Mouse (Mus musculus) midbrain, embryonic 13.5 days (tissue): ENCODE measurements at regions not wholly inside any gene's neighbourhood (a gene's known extent, or its start where the extent isn't known, plus 50 kb on each side); places are given as distances from the start of the nearest gene placed in this dataset.

Experiments
- ATAC-seq: fragments of 200-750 bp; cut with Nextera tagmentation; 2 replicates; pipeline ENCODE4 v1.8.0; 2017; ENCODE audit warnings: mild to moderate bottlenecking, moderate TSS enrichment, moderate library complexity
- H3K27ac ChIP-seq: fragments of 300-500 bp; sonication (generic); 2 replicates; pipeline ENCODE4 v1.5.1; 2015; ENCODE audit warnings: inconsistent platforms, mild to moderate bottlenecking, moderate library complexity
- H3K27me3 ChIP-seq: fragments of 300-500 bp; sonication (generic); 2 replicates; pipeline ENCODE4 v1.6.1; 2015; ENCODE audit warnings: mild to moderate bottlenecking, inconsistent platforms
- H3K36me3 ChIP-seq: fragments of 300-500 bp; sonication (generic); 2 replicates; pipeline ENCODE4 v1.6.1; 2015; ENCODE audit warnings: mild to moderate bottlenecking, inconsistent platforms
- H3K4me1 ChIP-seq: fragments of 300-500 bp; sonication (generic); replicated peaks from 2 replicates; pipeline ENCODE4 v1.6.1; 2015; ENCODE audit warnings: inconsistent platforms
- H3K4me2 ChIP-seq: fragments of 300-500 bp; sonication (generic); replicated peaks from 2 replicates; pipeline ENCODE4 v1.6.1; 2015; ENCODE audit warnings: moderate library complexity, mild to moderate bottlenecking, inconsistent platforms
- H3K4me3 ChIP-seq: fragments of 300-500 bp; sonication (generic); replicated peaks from 2 replicates; pipeline ENCODE4 v1.5.1; 2015; ENCODE audit warnings: mild to moderate bottlenecking, inconsistent platforms
- H3K9ac ChIP-seq: fragments of 300-500 bp; sonication (generic); replicated peaks from 2 replicates; pipeline ENCODE4 v1.6.1; 2015; ENCODE audit warnings: mild to moderate bottlenecking, inconsistent platforms
- H3K9me3 ChIP-seq: fragments of 300-500 bp; sonication (generic); 2 replicates; pipeline ENCODE4 v1.6.1; 2016; ENCODE audit warnings: mild to moderate bottlenecking, inconsistent platforms
- WGBS: fragments of 180-500 bp; shearing (Covaris S2); methylation state at CpG from one replicate; pipeline ENCODE4 v1.1.7; 2015; 5-methylcytosine and 5-hydroxymethylcytosine counted together

GRCm38 (mm10) chr8:92732229-92732628 lies 58.1 kb downstream of the Irx6 start:
- 92% methylated on average over 9 of the region's 9 CpGs for WGBS
- ATAC-seq = no peak
- Histone ChIP-seq H3K4me1 (0 out of 2 replicates have a peak, but pooled peaks cover 2% of the 10 kb centered on the region), H3K4me3 (no peak overlapping the region), H3K27ac (no peak overlapping the region), H3K9ac (no peak overlapping the region), H3K27me3 (peaks cover 37% of the 10 kb centered on the region), H3K36me3 (no peaks in the 10 kb centered on the region), H3K9me3 (no peaks in the 10 kb centered on the region), H3K4me2 (no peak overlapping the region)

DNA sequence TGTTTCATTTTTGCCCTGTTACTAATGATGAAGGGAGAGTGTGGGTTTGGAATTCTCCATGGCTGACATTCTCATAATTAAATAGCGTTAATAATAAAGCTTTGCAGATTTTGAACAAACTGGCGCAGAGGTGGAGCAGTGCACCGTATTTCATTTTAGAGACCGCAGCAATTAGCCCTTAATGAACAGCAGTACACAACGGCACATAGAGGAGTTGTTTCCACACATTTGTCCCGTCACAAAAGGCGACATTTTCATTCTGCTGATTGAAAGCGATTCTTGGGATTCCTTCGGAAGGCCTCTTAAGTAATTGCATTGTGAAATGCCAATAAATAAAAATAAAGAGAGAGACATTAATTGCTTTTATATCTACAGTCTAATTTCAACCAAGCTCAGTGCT lies 61.6 kb downstream of the Irx6 start:
- no peaks in the 10 kb centered on the region for H3K36me3 ChIP-seq
- 70% methylated on average over 9 of the region's 9 CpGs for WGBS
- H3K4me2 ChIP-seq = no peak overlapping the region
- H3K4me1 ChIP-seq = peaks cover 26% of the 10 kb centered on the region
- no peak for ATAC-seq
- H3K9me3 ChIP-seq = no peaks in the 10 kb centered on the region
- H3K9ac ChIP-seq = no peak overlapping the region
- peaks cover 33% of the 10 kb centered on the region for H3K27me3 ChIP-seq
- no peak overlapping the region for H3K27ac ChIP-seq
- no peak overlapping the region for H3K4me3 ChIP-seq

GRCm38 (mm10) chr8:92738080-92738479 lies 64.0 kb downstream of the Irx6 start:
- Histone ChIP-seq H3K4me1 (peaks cover 46% of the 10 kb centered on the region), H3K27me3 (peaks cover 46% of the 10 kb centered on the region), H3K36me3 (no peaks in the 10 kb centered on the region), H3K9ac (no peak overlapping the region), H3K27ac (no peak overlapping the region), H3K9me3 (no peaks in the 10 kb centered on the region), H3K4me2 (no peak overlapping the region), H3K4me3 (no peak overlapping the region)
- ATAC-seq = no peak
- 11% methylated on average over 1 of the region's 1 CpGs for WGBS

GRCm38 (mm10) chr8:92740286-92740808 lies 66.3 kb downstream of the Irx6 start:
- Histone ChIP-seq H3K9me3 (no peaks in the 10 kb centered on the region), H3K27me3 (peaks cover 35% of the 10 kb centered on the region), H3K9ac (no peak overlapping the region), H3K4me2 (no peak overlapping the region), H3K4me1 (peaks cover 57% of the 10 kb centered on the region), H3K27ac (no peak overlapping the region), H3K36me3 (no peaks in the 10 kb centered on the region), H3K4me3 (no peak overlapping the region)
- no peak; the same call in 1 of the 2 replicates for ATAC-seq
- WGBS = 33% methylated on average over 9 of the region's 9 CpGs

GRCm38 (mm10) chr8:92741836-92742235 lies 67.7 kb downstream of the Irx6 start:
- Histone ChIP-seq H3K27me3 (peaks cover 25% of the 10 kb centered on the region), H3K4me1 (peaks cover 55% of the 10 kb centered on the region), H3K27ac (peak overlapping the region; percentile 58), H3K9me3 (no peaks in the 10 kb centered on the region), H3K4me3 (no peak overlapping the region), H3K4me2 (no peak overlapping the region), H3K9ac (no peak overlapping the region), H3K36me3 (no peaks in the 10 kb centered on the region)
- 91% methylated on average over 3 of the region's 3 CpGs for WGBS
- ATAC-seq = no peak

- 6% methylated on average over 12 of the region's 12 CpGs for WGBS
- Histone ChIP-seq H3K27me3 (peaks cover 23% of the 10 kb centered on the region; the same call in 1 of the 2 replicates), H3K4me2 (peak overlapping the region; percentile 16; the same call in 1 of the 2 replicates), H3K9ac (no peak overlapping the region), H3K4me3 (no peak overlapping the region), H3K36me3 (no peaks in the 10 kb centered on the region), H3K27ac (peak overlapping the region; percentile 58), H3K9me3 (no peaks in the 10 kb centered on the region), H3K4me1 (peaks cover 58% of the 10 kb centered on the region)
- ATAC-seq = peak; percentile 62
These were observed 69.0 kb downstream of the Irx6 start for GRCm38 (mm10) chr8:92743108-92743507.

- peaks cover 17% of the 10 kb centered on the region for H3K27me3 ChIP-seq
- no peaks in the 10 kb centered on the region for H3K36me3 ChIP-seq
- no peak overlapping the region for H3K27ac ChIP-seq
- WGBS = 33% methylated on average over 7 of the region's 7 CpGs
- no peak overlapping the region for H3K4me2 ChIP-seq
- no peaks in the 10 kb centered on the region for H3K9me3 ChIP-seq
- H3K4me3 ChIP-seq = no peak overlapping the region
- peaks cover 36% of the 10 kb centered on the region for H3K4me1 ChIP-seq
- no peak overlapping the region for H3K9ac ChIP-seq
- no peak for ATAC-seq
These were observed 73.0 kb downstream of the Irx6 start for GRCm38 (mm10) chr8:92747086-92747485.

GRCm38 (mm10) chr8:92747951-92748350 lies 73.9 kb downstream of the Irx6 start:
- H3K9me3 ChIP-seq = no peaks in the 10 kb centered on the region
- no peaks in the 10 kb centered on the region for H3K36me3 ChIP-seq
- peaks cover 15% of the 10 kb centered on the region for H3K27me3 ChIP-seq
- 20% methylated on average over 6 of the region's 6 CpGs for WGBS
- peaks cover 28% of the 10 kb centered on the region for H3K4me1 ChIP-seq
- peak; percentile 32; the same call in 1 of the 2 replicates for ATAC-seq
- no peak overlapping the region for H3K4me3 ChIP-seq
- H3K4me2 ChIP-seq = peak overlapping the region; percentile 31
- no peak overlapping the region for H3K27ac ChIP-seq
- no peak overlapping the region for H3K9ac ChIP-seq

DNA sequence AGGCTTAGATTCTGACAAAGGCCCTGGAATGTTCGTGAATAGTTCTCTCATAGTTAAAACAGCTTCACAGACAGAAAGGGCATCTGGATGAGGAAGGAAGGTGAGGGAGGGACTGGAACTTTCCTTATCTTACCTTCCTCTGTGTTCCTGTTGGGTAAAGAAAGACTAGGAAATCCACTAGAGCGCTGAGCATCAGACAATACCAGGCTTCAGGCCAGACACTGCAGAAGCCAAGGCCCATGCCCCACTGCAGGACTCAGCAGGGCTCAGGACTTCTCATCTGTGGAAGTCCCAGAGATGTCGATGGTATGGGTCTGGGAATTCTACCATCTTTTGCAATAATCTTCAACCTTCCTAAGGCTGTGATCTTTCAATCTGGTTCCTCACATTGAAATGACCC lies 67.2 kb upstream of the Mmp2 start:
- H3K9ac ChIP-seq = no peak overlapping the region
- H3K4me2 ChIP-seq = no peak overlapping the region
- no peak overlapping the region for H3K27ac ChIP-seq
- peaks cover 11% of the 10 kb centered on the region for H3K4me1 ChIP-seq
- no peak for ATAC-seq
- 0 out of 2 replicates have a peak, but pooled peaks cover 3% of the 10 kb centered on the region for H3K27me3 ChIP-seq
- H3K36me3 ChIP-seq = no peaks in the 10 kb centered on the region
- WGBS = 85% methylated on average over 3 of the region's 3 CpGs
- no peak overlapping the region for H3K4me3 ChIP-seq
- peaks cover 4% of the 10 kb centered on the region; the same call in 1 of the 2 replicates for H3K9me3 ChIP-seq

- Histone ChIP-seq H3K9ac (no peak overlapping the region), H3K27ac (no peak overlapping the region), H3K27me3 (0 out of 2 replicates have a peak, but pooled peaks cover 3% of the 10 kb centered on the region), H3K9me3 (0 out of 2 replicates have a peak, but pooled peaks cover 4% of the 10 kb centered on the region), H3K36me3 (no peaks in the 10 kb centered on the region), H3K4me3 (no peak overlapping the region), H3K4me1 (peaks cover 11% of the 10 kb centered on the region), H3K4me2 (no peak overlapping the region)
- no peak for ATAC-seq
- WGBS = 96% methylated on average over 6 of the region's 6 CpGs
These were observed 66.2 kb upstream of the Mmp2 start for GRCm38 (mm10) chr8:92760933-92761332.

- H3K9me3 ChIP-seq = 0 out of 2 replicates have a peak, but pooled peaks cover 4% of the 10 kb centered on the region
- H3K9ac ChIP-seq = no peak overlapping the region
- H3K36me3 ChIP-seq = no peaks in the 10 kb centered on the region
- H3K27ac ChIP-seq = no peak overlapping the region
- peak; percentile 60 for ATAC-seq
- H3K4me1 ChIP-seq = peaks cover 11% of the 10 kb centered on the region
- H3K4me3 ChIP-seq = no peak overlapping the region
- WGBS = 20% methylated on average over 18 of the region's 18 CpGs
- peak overlapping the region; percentile 13; the same call in 1 of the 2 replicates for H3K4me2 ChIP-seq
- 0 out of 2 replicates have a peak, but pooled peaks cover 3% of the 10 kb centered on the region for H3K27me3 ChIP-seq
These were observed 65.0 kb upstream of the Mmp2 start for GRCm38 (mm10) chr8:92761959-92762600.

DNA sequence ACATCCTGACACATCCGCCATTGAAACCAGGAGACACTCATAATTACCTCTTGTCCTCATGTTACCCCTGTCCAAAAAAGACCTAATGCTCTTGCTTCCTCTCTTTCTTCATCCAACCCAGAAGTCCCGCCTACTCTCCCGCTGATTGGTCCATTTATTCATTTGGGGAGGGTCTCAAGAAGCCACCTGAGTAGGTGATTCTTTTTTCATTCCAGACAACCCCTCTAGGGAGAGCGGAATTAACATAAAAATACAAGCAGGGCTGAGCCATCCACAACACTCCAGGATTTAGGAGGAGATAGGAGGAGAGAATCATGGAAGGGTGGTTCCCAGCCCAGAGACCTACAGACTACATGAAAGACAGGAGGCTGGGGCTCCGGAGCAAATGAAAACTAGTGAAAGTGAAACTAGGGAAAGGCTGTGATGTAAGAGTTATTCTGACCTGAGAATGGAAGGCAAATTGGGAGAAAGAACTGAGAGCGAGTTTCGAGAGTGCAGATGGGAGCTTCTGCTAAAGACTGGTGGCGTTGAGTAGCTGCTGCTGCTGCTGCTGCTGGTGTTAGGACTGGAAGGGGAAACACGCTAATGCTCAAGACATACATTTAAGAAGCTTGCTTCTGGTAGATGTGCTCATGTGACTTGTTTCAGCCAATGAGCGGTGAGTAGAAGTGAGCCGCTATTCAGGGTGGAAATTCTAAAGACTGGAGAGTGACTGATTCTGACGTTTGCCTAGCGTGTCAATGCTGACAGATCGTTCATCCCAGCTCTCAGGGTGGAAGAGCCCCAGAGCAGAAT lies 55.0 kb upstream of the Mmp2 start:
- 69% methylated on average over 14 of the region's 14 CpGs for WGBS
- Histone ChIP-seq H3K4me1 (peaks cover 3% of the 10 kb centered on the region), H3K4me3 (no peak overlapping the region), H3K36me3 (no peaks in the 10 kb centered on the region), H3K27me3 (no peaks in the 10 kb centered on the region), H3K27ac (no peak overlapping the region), H3K4me2 (no peak overlapping the region), H3K9ac (no peak overlapping the region), H3K9me3 (no peaks in the 10 kb centered on the region)
- ATAC-seq = no peak
